Mouse (Mus musculus): ENCODE measurements around the gene Cldn34d. TPM values are rescaled to one million over a fixed set of nuclear protein-coding genes. Genes with fewer than 3 reads are reported as not detected.

The Cldn34d gene
- total RNA-seq (2017): not detected in 2 replicates

GRCm38 (mm10) chrX:76602824-76603223 is at the start of gene Cldn34d:
Gene Cldn34d (minus strand): TSS chrX:76602924.
- no peak for ATAC-seq (replicated peaks in 1 of 2; ENCODE audit: insufficient read depth in 1 of 2, low FRiP score in 2 of 2, low TSS enrichment in 1 of 2, low read depth in 1 of 2, poor library complexity in 2 of 2, severe bottlenecking in 2 of 2)

- ATAC-seq (replicated peaks in 1 of 2; ENCODE audit: insufficient read depth in 1 of 2, low FRiP score in 2 of 2, low TSS enrichment in 1 of 2, low read depth in 1 of 2, poor library complexity in 2 of 2, severe bottlenecking in 2 of 2): peak; percentile 100
Measured at GRCm38 (mm10) chrX:76598459-76599206, 4.1 kb downstream of the Cldn34d start.

Other genes starting within 250 kb of the Cldn34d start
- gene Cldn34b4, start 209.6 kb downstream of the Cldn34d start, total RNA-seq (2017): not detected in 2 replicates